Mouse (Mus musculus): ENCODE measurements around the gene Lifr. TPM values are rescaled to one million over a fixed set of nuclear protein-coding genes. Genes with fewer than 3 reads are reported as not detected.
A peak's percentile ranks its signal among the peaks of the same experiment; 100 is the strongest.

Gene Lifr
- polyA plus RNA-seq, 1 experiment, result 27.8 TPM

GRCm38 (mm10) chr15:7113906-7114305 lies 23.5 kb downstream of the Lifr start:
- Histone ChIP-seq H3K36me3 (ENCODE audit: control insufficient read depth, insufficient read depth, low read length) (no peaks in the 10 kb centered on the region), H3K27ac (ENCODE audit: insufficient read depth, low read length) (peak overlapping the region; percentile 70), H3K27me3 (ENCODE audit: control insufficient read depth, insufficient read depth, low read length) (no peaks in the 10 kb centered on the region), H3K4me1 (ENCODE audit: control insufficient read depth, insufficient read depth, insufficient read length) (peaks cover 9% of the 10 kb centered on the region; the same call in 1 of the 2 replicates), H3K4me3 (ENCODE audit: extremely low read depth, insufficient read depth, insufficient read length) (no peak overlapping the region)
- peak; percentile 34 to 65 for DNase-seq (ENCODE audit: low read depth in 1 of 2, low spot score in 2 of 2)
- 16% methylated on average over 3 of the region's 3 CpGs for WGBS
- TF ChIP-seq POLR2A (IDR thresholded peaks at IDR 0.05; ENCODE audit: low read depth, low read length) (no peak), CTCF (IDR thresholded peaks at IDR 0.05; ENCODE audit: extremely low read depth, insufficient read depth, insufficient read length, insufficient replicate concordance) (no peak)

- no peaks in the 10 kb centered on the region for H3K36me3 ChIP-seq (ENCODE audit: control insufficient read depth, insufficient read depth, low read length)
- H3K27me3 ChIP-seq (ENCODE audit: control insufficient read depth, insufficient read depth, low read length), result no peaks in the 10 kb centered on the region
- 73% methylated on average over 7 of the region's 7 CpGs for WGBS
- H3K27ac ChIP-seq (ENCODE audit: insufficient read depth, low read length), result no peak overlapping the region
- DNase-seq (ENCODE audit: low read depth in 1 of 2, low spot score in 2 of 2), result no peak
- peaks cover 9% of the 10 kb centered on the region; the same call in 1 of the 2 replicates for H3K4me1 ChIP-seq (ENCODE audit: control insufficient read depth, insufficient read depth, insufficient read length)
- TF ChIP-seq POLR2A (IDR thresholded peaks at IDR 0.05; ENCODE audit: low read depth, low read length), result no peak
- no peak for TF ChIP-seq CTCF (IDR thresholded peaks at IDR 0.05; ENCODE audit: extremely low read depth, insufficient read depth, insufficient read length, insufficient replicate concordance)
- no peak overlapping the region for H3K4me3 ChIP-seq (ENCODE audit: extremely low read depth, insufficient read depth, insufficient read length)
These were observed 25.1 kb downstream of the Lifr start for GRCm38 (mm10) chr15:7115326-7116003.

- no peak for DNase-seq (ENCODE audit: low read depth in 1 of 2, low spot score in 2 of 2)
- Histone ChIP-seq H3K27ac (ENCODE audit: insufficient read depth, low read length) (no peak overlapping the region), H3K4me3 (ENCODE audit: extremely low read depth, insufficient read depth, insufficient read length) (no peak overlapping the region), H3K27me3 (ENCODE audit: control insufficient read depth, insufficient read depth, low read length) (no peaks in the 10 kb centered on the region), H3K36me3 (ENCODE audit: control insufficient read depth, insufficient read depth, low read length) (no peaks in the 10 kb centered on the region), H3K4me1 (ENCODE audit: control insufficient read depth, insufficient read depth, insufficient read length) (peaks cover 9% of the 10 kb centered on the region; the same call in 1 of the 2 replicates)
- whole genome bisulfite sequencing, result 84% methylated on average over 1 of the region's 1 CpGs
- TF ChIP-seq CTCF (IDR thresholded peaks at IDR 0.05; ENCODE audit: extremely low read depth, insufficient read depth, insufficient read length, insufficient replicate concordance), result no peak
- no peak for TF ChIP-seq POLR2A (IDR thresholded peaks at IDR 0.05; ENCODE audit: low read depth, low read length)
These were observed 25.8 kb downstream of the Lifr start for GRCm38 (mm10) chr15:7116216-7116615.

- H3K4me3 ChIP-seq (ENCODE audit: extremely low read depth, insufficient read depth, insufficient read length), result no peak overlapping the region
- no peaks in the 10 kb centered on the region for H3K27me3 ChIP-seq (ENCODE audit: control insufficient read depth, insufficient read depth, low read length)
- no peak for DNase-seq (ENCODE audit: low read depth in 1 of 2, low spot score in 2 of 2)
- WGBS, result 86% methylated on average over 3 of the region's 3 CpGs
- no peaks in the 10 kb centered on the region for H3K36me3 ChIP-seq (ENCODE audit: control insufficient read depth, insufficient read depth, low read length)
- no peak for TF ChIP-seq POLR2A (IDR thresholded peaks at IDR 0.05; ENCODE audit: low read depth, low read length)
- no peak for TF ChIP-seq CTCF (IDR thresholded peaks at IDR 0.05; ENCODE audit: extremely low read depth, insufficient read depth, insufficient read length, insufficient replicate concordance)
- no peak overlapping the region for H3K27ac ChIP-seq (ENCODE audit: insufficient read depth, low read length)
- H3K4me1 ChIP-seq (ENCODE audit: control insufficient read depth, insufficient read depth, insufficient read length), result peaks cover 9% of the 10 kb centered on the region; the same call in 1 of the 2 replicates
These were observed 26.3 kb downstream of the Lifr start for GRCm38 (mm10) chr15:7116699-7117098.

- Histone ChIP-seq H3K4me3 (ENCODE audit: extremely low read depth, insufficient read depth, insufficient read length) (no peak overlapping the region), H3K36me3 (ENCODE audit: control insufficient read depth, insufficient read depth, low read length) (no peaks in the 10 kb centered on the region), H3K27me3 (ENCODE audit: control insufficient read depth, insufficient read depth, low read length) (no peaks in the 10 kb centered on the region), H3K27ac (ENCODE audit: insufficient read depth, low read length) (no peak overlapping the region), H3K4me1 (ENCODE audit: control insufficient read depth, insufficient read depth, insufficient read length) (peaks cover 9% of the 10 kb centered on the region; the same call in 1 of the 2 replicates)
- no peak for TF ChIP-seq CTCF (IDR thresholded peaks at IDR 0.05; ENCODE audit: extremely low read depth, insufficient read depth, insufficient read length, insufficient replicate concordance)
- TF ChIP-seq POLR2A (IDR thresholded peaks at IDR 0.05; ENCODE audit: low read depth, low read length), result no peak
- 86% methylated on average over 6 of the region's 6 CpGs for WGBS
- no peak for DNase-seq (ENCODE audit: low read depth in 1 of 2, low spot score in 2 of 2)
These were observed 27.5 kb downstream of the Lifr start for GRCm38 (mm10) chr15:7117944-7118343.

GRCm38 (mm10) chr15:7118849-7119248 lies 28.4 kb downstream of the Lifr start:
- 58% methylated on average over 5 of the region's 5 CpGs for WGBS
- no peak for DNase-seq (ENCODE audit: low read depth in 1 of 2, low spot score in 2 of 2)
- Histone ChIP-seq H3K27me3 (ENCODE audit: control insufficient read depth, insufficient read depth, low read length) (no peaks in the 10 kb centered on the region), H3K4me3 (ENCODE audit: extremely low read depth, insufficient read depth, insufficient read length) (no peak overlapping the region), H3K36me3 (ENCODE audit: control insufficient read depth, insufficient read depth, low read length) (no peaks in the 10 kb centered on the region), H3K27ac (ENCODE audit: insufficient read depth, low read length) (no peak overlapping the region), H3K4me1 (ENCODE audit: control insufficient read depth, insufficient read depth, insufficient read length) (peaks cover 10% of the 10 kb centered on the region; the same call in 1 of the 2 replicates)
- no peak for TF ChIP-seq POLR2A (IDR thresholded peaks at IDR 0.05; ENCODE audit: low read depth, low read length)
- TF ChIP-seq CTCF (IDR thresholded peaks at IDR 0.05; ENCODE audit: extremely low read depth, insufficient read depth, insufficient read length, insufficient replicate concordance), result no peak

GRCm38 (mm10) chr15:7119930-7120512 lies 29.6 kb downstream of the Lifr start:
- TF ChIP-seq POLR2A (IDR thresholded peaks at IDR 0.05; ENCODE audit: low read depth, low read length) (no peak), CTCF (IDR thresholded peaks at IDR 0.05; ENCODE audit: extremely low read depth, insufficient read depth, insufficient read length, insufficient replicate concordance) (no peak)
- no peak overlapping the region for H3K27ac ChIP-seq (ENCODE audit: insufficient read depth, low read length)
- H3K27me3 ChIP-seq (ENCODE audit: control insufficient read depth, insufficient read depth, low read length), result peaks cover 1% of the 10 kb centered on the region; the same call in 1 of the 2 replicates
- no peak for DNase-seq (ENCODE audit: low read depth in 1 of 2, low spot score in 2 of 2)
- H3K4me3 ChIP-seq (ENCODE audit: extremely low read depth, insufficient read depth, insufficient read length), result no peak overlapping the region
- H3K4me1 ChIP-seq (ENCODE audit: control insufficient read depth, insufficient read depth, insufficient read length), result peaks cover 9% of the 10 kb centered on the region; the same call in 1 of the 2 replicates
- WGBS, result 80% methylated on average over 8 of the region's 8 CpGs
- H3K36me3 ChIP-seq (ENCODE audit: control insufficient read depth, insufficient read depth, low read length), result no peaks in the 10 kb centered on the region

Measured in spleen, adult 2 months (tissue).